Mouse (Mus musculus) lung, adult 2 months (tissue): ENCODE measurements around the gene Gpc4.

Experiments
- CTCF ChIP-seq: fragments of 200-500 bp; IDR thresholded peaks from 2 replicates; pipeline ENCODE4 v1.5.1; 2011; ENCODE audit warnings: mild to moderate bottlenecking, low read length, control low read depth; ENCODE audit not compliant: insufficient read depth
- POLR2A ChIP-seq: fragments of 200-500 bp; IDR thresholded peaks from 2 replicates; pipeline ENCODE4 v1.6.1; 2011; ENCODE audit warnings: low read depth, mild to moderate bottlenecking, control low read depth, low read length, borderline replicate concordance; ENCODE audit errors: extremely low read depth

DNA sequence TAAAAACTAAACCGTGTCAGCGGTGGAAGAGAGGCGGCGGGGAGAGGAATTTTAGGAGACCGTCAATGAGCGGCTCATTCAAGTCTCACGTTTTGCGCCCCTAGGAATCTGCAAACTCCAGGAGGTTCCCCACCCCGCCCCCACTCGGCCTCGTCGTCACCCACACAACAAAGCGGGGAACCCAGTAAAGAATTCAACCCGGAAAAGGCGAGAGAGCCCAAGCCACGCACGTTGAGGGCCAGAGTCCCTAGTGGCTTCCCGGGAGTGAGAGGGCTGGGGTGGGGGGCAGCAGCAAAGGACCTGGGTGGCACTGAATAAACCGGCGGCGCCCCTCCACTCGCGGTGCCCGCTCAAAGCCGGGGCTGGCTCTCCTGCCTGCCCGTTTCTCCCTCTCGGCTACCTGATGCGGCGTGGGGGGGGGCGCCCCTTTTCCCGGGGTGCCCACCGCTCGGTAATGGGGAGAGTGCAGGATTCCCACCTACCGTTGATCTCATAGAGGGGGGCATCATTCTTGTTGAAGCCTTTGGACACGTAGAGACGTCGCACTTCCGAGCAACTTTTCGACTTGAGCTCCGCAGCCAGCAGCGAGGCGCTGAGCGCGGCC is 816 bp downstream of the Gpc4 start:
- TF ChIP-seq POLR2A (no peak), CTCF (no peak)
